Mouse (Mus musculus) erythroblast, embryonic 14.5 days (primary cell): Measurements from ENCODE around the gene Cbr1. TPM values are rescaled to one million over a fixed set of nuclear protein-coding genes. Genes with fewer than 3 reads are reported as not detected.

Source experiments
- H3K27me3 ChIP-seq: 2 replicates; pipeline ENCODE4 v1.6.1; 2012; ENCODE audit warnings: inconsistent platforms; ENCODE audit not compliant: control insufficient read depth
- H3K36me3 ChIP-seq: 2 replicates; pipeline ENCODE4 v1.6.1; 2012; ENCODE audit warnings: mild to moderate bottlenecking, inconsistent platforms; ENCODE audit not compliant: control insufficient read depth
- H3K4me1 ChIP-seq: 2 replicates; pipeline ENCODE4 v1.6.1; 2012; ENCODE audit warnings: inconsistent platforms; ENCODE audit not compliant: control insufficient read depth
- H3K4me3 ChIP-seq: replicated peaks from 2 replicates; pipeline ENCODE3; 2012; ENCODE audit warnings: moderate library complexity, mild to moderate bottlenecking, inconsistent platforms
- H3K9me3 ChIP-seq: 2 replicates; pipeline ENCODE4 v1.6.1; 2012; ENCODE audit warnings: low read length, inconsistent platforms, mixed read lengths; ENCODE audit not compliant: control insufficient read depth
- GATA1 ChIP-seq: IDR thresholded peaks from 2 replicates; pipeline ENCODE4 v1.6.1; 2012; ENCODE audit warnings: low read length, inconsistent platforms, mixed read lengths
- TAL1 ChIP-seq: IDR thresholded peaks from 3 replicates; pipeline ENCODE4 v1.6.1; 2012; ENCODE audit warnings: low read length, inconsistent platforms, mixed read lengths
- polyA plus RNA-seq: library from polyadenylated mRNA; stranded (reverse); fragments of >175 nt; gene quantifications from 2 replicates; pipeline ENCODE4 v1.2.3, GENCODE M21; 2012

Cbr1 gene
- polyA plus RNA-seq, 1 experiment, result 4.5 TPM

DNA sequence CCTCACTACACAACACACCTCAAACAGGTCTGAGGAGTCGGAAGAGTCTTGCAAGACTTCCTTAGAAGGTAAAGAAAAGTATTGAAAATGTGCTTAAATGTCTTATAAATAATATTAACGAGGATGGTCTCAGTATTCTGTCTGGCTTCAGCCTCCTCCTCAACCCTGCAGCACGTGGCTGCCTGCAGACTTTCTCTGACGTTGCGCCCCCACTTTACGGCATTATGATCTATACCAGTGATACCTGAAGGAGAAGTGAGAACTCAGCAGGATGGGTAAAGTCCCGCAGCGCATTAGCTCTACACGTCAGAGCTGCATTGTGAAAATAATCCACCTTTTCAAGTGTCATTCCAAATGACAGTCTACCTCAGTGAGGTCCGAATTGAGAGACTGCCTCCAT lies 11.2 kb upstream of the Cbr1 start:
- Histone ChIP-seq H3K4me3 (no peak overlapping the region), H3K4me1 (peaks cover 21% of the 10 kb centered on the region), H3K27me3 (no peaks in the 10 kb centered on the region), H3K36me3 (peaks cover 68% of the 10 kb centered on the region), H3K9me3 (peaks cover 5% of the 10 kb centered on the region)
- no peak for TF ChIP-seq TAL1
- TF ChIP-seq GATA1, result no peak

GRCm38 (mm10) chr16:93595766-93596165 lies 9.9 kb upstream of the Cbr1 start:
- H3K4me3 ChIP-seq, result no peak overlapping the region
- TF ChIP-seq TAL1 (no peak), GATA1 (no peak)
- peaks cover 61% of the 10 kb centered on the region for H3K36me3 ChIP-seq
- H3K27me3 ChIP-seq, result no peaks in the 10 kb centered on the region
- peaks cover 32% of the 10 kb centered on the region for H3K4me1 ChIP-seq
- peaks cover 5% of the 10 kb centered on the region for H3K9me3 ChIP-seq

DNA sequence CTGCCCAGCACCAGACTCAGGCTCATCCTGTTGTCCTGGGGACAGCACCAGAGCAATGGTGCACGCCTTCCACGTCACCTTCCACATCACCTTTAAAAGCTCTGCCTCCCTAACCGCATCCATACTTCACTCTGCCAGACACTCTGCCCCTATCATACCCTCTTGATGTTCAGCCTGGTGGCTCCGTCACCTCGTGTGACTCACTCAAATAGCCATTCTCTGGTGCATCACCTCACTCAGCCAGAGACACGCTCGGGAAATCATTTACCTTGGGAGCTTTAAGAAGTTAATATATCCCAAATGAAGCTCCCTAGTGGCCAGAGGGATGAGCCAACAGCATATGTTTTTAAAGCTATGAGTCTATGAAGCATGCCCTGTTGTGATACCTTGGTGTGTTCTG lies 8.8 kb upstream of the Cbr1 start:
- peaks cover 5% of the 10 kb centered on the region for H3K9me3 ChIP-seq
- H3K4me1 ChIP-seq, result peaks cover 36% of the 10 kb centered on the region
- H3K36me3 ChIP-seq, result peaks cover 60% of the 10 kb centered on the region
- no peak for TF ChIP-seq TAL1
- TF ChIP-seq GATA1, result no peak
- H3K4me3 ChIP-seq, result no peak overlapping the region
- no peaks in the 10 kb centered on the region for H3K27me3 ChIP-seq

DNA sequence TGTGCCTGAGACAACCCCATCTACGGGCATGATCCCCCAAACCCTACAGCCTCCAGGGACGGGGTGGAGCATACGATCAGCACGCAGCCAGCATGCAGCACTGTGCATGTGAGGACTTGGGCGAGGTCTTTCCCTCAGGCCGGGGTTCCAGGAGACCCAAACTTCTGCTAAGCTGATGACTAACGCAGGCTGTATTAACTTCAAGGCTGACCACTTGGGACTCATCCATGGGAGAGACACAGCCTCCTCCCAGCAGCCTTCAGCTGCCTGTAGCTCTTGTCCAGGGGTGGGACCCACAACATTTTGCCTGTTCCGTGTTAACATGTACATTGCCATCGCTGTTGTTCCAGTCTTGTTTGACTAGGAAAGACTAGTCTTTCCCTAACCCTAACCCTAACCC lies 8.1 kb upstream of the Cbr1 start:
- no peaks in the 10 kb centered on the region for H3K27me3 ChIP-seq
- H3K4me3 ChIP-seq, result no peak overlapping the region
- peaks cover 60% of the 10 kb centered on the region for H3K36me3 ChIP-seq
- peaks cover 5% of the 10 kb centered on the region for H3K9me3 ChIP-seq
- peaks cover 40% of the 10 kb centered on the region for H3K4me1 ChIP-seq
- TF ChIP-seq GATA1 (no peak), TAL1 (no peak)

DNA sequence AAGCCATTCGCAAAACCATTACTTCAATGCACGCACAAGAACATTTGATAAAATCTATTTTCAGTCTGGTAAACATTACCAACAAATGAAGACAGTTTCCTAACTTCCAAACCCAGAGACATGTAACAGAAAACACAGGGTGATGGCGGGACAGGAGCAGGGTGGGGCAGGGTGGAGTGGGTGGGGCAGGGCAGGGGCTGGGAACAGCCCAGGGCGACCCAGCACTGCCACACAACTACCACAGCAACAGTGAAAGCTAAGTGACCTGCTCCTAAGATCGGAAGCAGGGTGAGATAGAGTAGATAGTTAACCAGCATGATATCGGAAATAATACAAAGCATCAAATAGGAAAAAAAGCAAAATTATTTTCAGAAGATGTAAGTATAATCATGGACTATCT lies 6.2 kb upstream of the Cbr1 start:
- TF ChIP-seq GATA1 (no peak), TAL1 (no peak)
- Histone ChIP-seq H3K9me3 (peaks cover 5% of the 10 kb centered on the region), H3K27me3 (no peaks in the 10 kb centered on the region), H3K4me3 (peak overlapping the region; percentile 34), H3K4me1 (peaks cover 57% of the 10 kb centered on the region), H3K36me3 (peaks cover 47% of the 10 kb centered on the region)

DNA sequence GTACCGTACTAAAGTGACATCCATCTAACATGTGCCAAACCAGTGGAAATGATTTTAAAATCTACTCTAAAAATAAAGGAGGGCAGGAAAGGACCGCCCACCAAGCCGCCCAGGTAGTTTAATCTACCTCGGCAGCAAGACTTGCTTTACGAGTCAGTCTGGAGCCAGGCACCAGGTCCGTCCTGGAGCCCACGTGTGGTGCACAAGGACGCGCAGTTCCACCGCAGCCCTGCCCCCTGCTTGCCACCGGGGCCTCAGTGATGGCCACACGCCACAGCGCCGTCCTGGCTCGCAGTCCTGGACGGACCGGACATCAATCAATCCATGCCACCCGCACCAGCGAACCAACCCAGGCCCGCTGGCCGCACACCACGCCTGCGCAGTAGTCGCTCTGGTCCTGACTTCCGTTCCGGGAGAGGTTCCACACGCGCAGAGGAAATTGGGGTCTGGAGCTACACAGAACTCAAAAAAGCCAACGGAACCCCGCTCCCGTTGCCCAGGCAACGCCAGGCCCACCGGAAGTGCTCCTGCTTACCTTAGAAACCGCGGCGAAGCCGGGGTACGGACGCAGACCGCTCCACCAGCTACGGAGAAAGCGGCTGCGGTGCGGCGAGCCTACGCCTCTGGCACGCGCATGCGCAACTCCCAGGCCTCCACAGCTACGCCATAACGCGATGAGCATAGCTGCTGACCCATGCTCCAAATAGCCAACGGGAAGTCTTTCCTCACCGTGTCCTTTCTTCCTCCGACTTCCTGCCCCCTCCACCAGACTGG lies 2.0 kb upstream of the Cbr1 start, which contains the start of gene Setd4:
Gene Setd4, minus strand, starts transcription at position 625 of the 774 bp plus-strand sequence.
- H3K36me3 ChIP-seq, result peaks cover 16% of the 10 kb centered on the region
- H3K27me3 ChIP-seq, result peaks cover 26% of the 10 kb centered on the region
- H3K4me1 ChIP-seq, result peaks cover 65% of the 10 kb centered on the region
- peak within 1 kb of the TSS; percentile 70 for H3K4me3 ChIP-seq
- no peak for TF ChIP-seq TAL1
- TF ChIP-seq GATA1, result no peak
- H3K9me3 ChIP-seq, result peaks cover under 1% of the 10 kb centered on the region; the same call in 1 of the 2 replicates

DNA sequence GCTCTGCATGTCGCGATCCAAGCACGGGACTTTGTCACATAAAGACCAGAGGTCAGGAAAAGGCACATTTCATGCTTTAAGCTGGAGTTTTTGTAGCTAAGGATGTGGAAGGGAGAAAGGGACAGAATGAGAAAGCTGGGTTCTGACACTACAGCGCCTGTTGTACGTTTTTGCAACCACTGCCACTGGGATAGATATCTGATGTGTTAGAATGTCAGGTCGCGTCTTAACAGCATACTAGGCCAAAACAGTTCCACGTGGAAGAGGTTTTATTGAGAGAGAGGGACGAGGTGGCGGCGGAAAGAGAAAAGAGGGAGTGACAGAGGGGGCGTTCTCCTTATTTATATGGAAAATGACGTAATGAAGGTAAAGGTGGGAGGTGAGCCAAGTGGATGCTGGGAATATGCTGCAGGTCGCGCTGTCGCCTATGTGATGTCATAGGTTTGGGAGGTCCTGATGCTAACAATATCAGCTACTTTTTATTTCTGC lies 1.1 kb upstream of the Cbr1 start:
- H3K27me3 ChIP-seq, result peaks cover 26% of the 10 kb centered on the region
- peak overlapping the region; percentile 70 for H3K4me3 ChIP-seq
- no peak for TF ChIP-seq GATA1
- no peak for TF ChIP-seq TAL1
- no peaks in the 10 kb centered on the region for H3K9me3 ChIP-seq
- peaks cover 57% of the 10 kb centered on the region for H3K4me1 ChIP-seq
- peaks cover 9% of the 10 kb centered on the region for H3K36me3 ChIP-seq

- peaks cover 4% of the 10 kb centered on the region for H3K36me3 ChIP-seq
- no peak overlapping the region for H3K4me3 ChIP-seq
- H3K4me1 ChIP-seq, result peaks cover 47% of the 10 kb centered on the region
- peaks cover 26% of the 10 kb centered on the region for H3K27me3 ChIP-seq
- TF ChIP-seq TAL1, result no peak
- no peak for TF ChIP-seq GATA1
- no peaks in the 10 kb centered on the region for H3K9me3 ChIP-seq
Observed at GRCm38 (mm10) chr16:93606146-93606545, 493 bp downstream of the Cbr1 start.

DNA sequence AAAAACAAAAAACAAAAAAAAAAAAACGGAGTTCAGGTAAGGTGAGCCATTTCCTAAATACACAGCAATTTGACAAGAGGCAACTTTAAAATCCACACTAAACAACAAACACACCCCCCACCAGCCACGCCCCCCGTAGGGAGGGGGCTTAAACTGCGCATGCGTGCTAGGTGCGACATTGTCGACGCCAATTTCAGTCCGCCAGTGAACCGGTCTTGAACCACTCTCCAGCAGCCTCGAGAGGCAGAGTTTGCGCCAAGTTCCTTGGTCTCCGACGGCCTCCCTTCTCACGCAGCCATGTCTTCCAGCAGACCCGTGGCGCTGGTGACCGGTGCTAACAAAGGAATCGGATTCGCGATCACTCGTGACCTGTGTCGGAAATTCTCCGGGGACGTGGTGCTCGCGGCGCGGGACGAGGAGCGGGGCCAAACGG lies 2.0 kb downstream of the Cbr1 start:
- no peak for TF ChIP-seq GATA1
- no peak for TF ChIP-seq TAL1
- no peaks in the 10 kb centered on the region for H3K9me3 ChIP-seq
- H3K27me3 ChIP-seq, result peaks cover 26% of the 10 kb centered on the region
- H3K4me3 ChIP-seq, result peak overlapping the region; percentile 68
- peaks cover 4% of the 10 kb centered on the region for H3K36me3 ChIP-seq
- peaks cover 38% of the 10 kb centered on the region for H3K4me1 ChIP-seq

GRCm38 (mm10) chr16:93608731-93609130 lies 3.1 kb downstream of the Cbr1 start:
- Histone ChIP-seq H3K9me3 (no peaks in the 10 kb centered on the region), H3K27me3 (peaks cover 26% of the 10 kb centered on the region), H3K4me1 (peaks cover 29% of the 10 kb centered on the region), H3K4me3 (no peak overlapping the region), H3K36me3 (peaks cover 4% of the 10 kb centered on the region)
- TF ChIP-seq GATA1 (no peak), TAL1 (no peak)
